Mouse (Mus musculus) MEL (cell line): ENCODE measurements around the gene 1110051M20Rik. TPM values are rescaled to one million over a fixed set of nuclear protein-coding genes. Genes with fewer than 3 reads are reported as not detected.

Experiments used
- DNase-seq: peaks from one replicate; pipeline ENCODE4 v3.0.0; 2011; ENCODE audit warnings: low read depth, low spot score
- H3K27ac ChIP-seq: 2 replicates; pipeline ENCODE4 v1.5.1; 2012; ENCODE audit warnings: low read depth, mild to moderate bottlenecking, control low read depth, low read length, moderate library complexity; ENCODE audit not compliant: control insufficient read depth
- H3K27me3 ChIP-seq, 2 experiments: fragments of 150-350 bp in 1 of 2; sonication (generic) in 1 of 2; 2 replicates each; pipeline ENCODE4 v1.6.1; 2012; ENCODE audit warnings: low read length in 2 of 2, mild to moderate bottlenecking in 2 of 2, improper control_type of control experiment in 1 of 2, moderate library complexity in 1 of 2; ENCODE audit not compliant: insufficient read depth in 2 of 2, control insufficient read depth in 1 of 2
- H3K36me3 ChIP-seq, 2 experiments: 2 replicates each; pipeline ENCODE4 v1.6.1; 2012 to 2014; ENCODE audit warnings: low read length in 2 of 2, improper control_type of control experiment in 1 of 2, inconsistent platforms in 1 of 2, mild to moderate bottlenecking in 1 of 2; ENCODE audit not compliant: insufficient read depth in 2 of 2, control insufficient read depth in 1 of 2
- H3K4me1 ChIP-seq, 2 experiments: fragments of 150-350 bp in 1 of 2; sonication (generic) in 1 of 2; 2 replicates each; pipeline ENCODE4 v1.6.1; 2012; ENCODE audit warnings: low read length in 2 of 2, improper control_type of control experiment in 1 of 2, mild to moderate bottlenecking in 1 of 2; ENCODE audit not compliant: insufficient read depth in 2 of 2, control insufficient read depth in 1 of 2
- H3K4me3 ChIP-seq, 2 experiments: fragments of 150-350 bp in 1 of 2; sonication (generic) in 1 of 2; 2 replicates each; pipeline ENCODE4 v1.5.1; 2012; ENCODE audit warnings: low read depth in 2 of 2, low read length in 2 of 2, mild to moderate bottlenecking in 2 of 2, moderate library complexity in 2 of 2, control low read depth in 1 of 2, improper control_type of control experiment in 1 of 2; ENCODE audit not compliant: control insufficient read depth in 1 of 2, insufficient read depth in 1 of 2
- H3K79me2 ChIP-seq: 2 replicates; pipeline ENCODE4 v1.6.1; 2012; ENCODE audit warnings: mild to moderate bottlenecking, low read length, moderate library complexity; ENCODE audit not compliant: control insufficient read depth, poor library complexity, insufficient read depth
- H3K9ac ChIP-seq: 2 replicates; pipeline ENCODE4 v1.6.1; 2012; ENCODE audit warnings: low read depth, mild to moderate bottlenecking, control low read depth, low read length, moderate library complexity; ENCODE audit not compliant: control insufficient read depth, poor library complexity, severe bottlenecking
- H3K9me3 ChIP-seq: fragments of 150-350 bp; sonication (generic); replicated peaks from 2 replicates; pipeline ENCODE4 v1.6.1; 2012; ENCODE audit warnings: mild to moderate bottlenecking, low read length, improper control_type of control experiment, moderate library complexity; ENCODE audit not compliant: insufficient read depth
- CHD1 ChIP-seq: IDR thresholded peaks from 2 replicates; pipeline ENCODE4 v1.6.1; 2012; ENCODE audit warnings: low read depth, mild to moderate bottlenecking, inconsistent platforms, low read length, improper control_type of control experiment
- CHD2 ChIP-seq: IDR thresholded peaks from 2 replicates; pipeline ENCODE4 v1.6.1; 2011; ENCODE audit warnings: low read length, improper control_type of control experiment
- CTCF ChIP-seq, 3 experiments: IDR thresholded peaks in 2 of 3; conservative IDR thresholded peaks in 1 of 3; 2 replicates each; pipeline ENCODE4 v1.5.1; 2011 to 2012; ENCODE audit warnings: low read length in 3 of 3, low read depth in 2 of 3, mild to moderate bottlenecking in 2 of 3, improper control_type of control experiment in 1 of 3, inconsistent platforms in 1 of 3, mixed read lengths in 1 of 3, moderate library complexity in 1 of 3; ENCODE audit not compliant: control insufficient read depth in 1 of 3, insufficient read depth in 1 of 3, poor library complexity in 1 of 3, severe bottlenecking in 1 of 3
- E2F4 ChIP-seq: IDR thresholded peaks from 2 replicates; pipeline ENCODE4 v1.6.1; 2011; ENCODE audit warnings: low read depth, low read length, improper control_type of control experiment, borderline replicate concordance
- ETS1 ChIP-seq: IDR thresholded peaks from 2 replicates; pipeline ENCODE4 v1.6.1; 2012; ENCODE audit warnings: low read depth, mild to moderate bottlenecking, inconsistent platforms, low read length, improper control_type of control experiment, moderate library complexity
- GATA1 ChIP-seq: IDR thresholded peaks from 2 replicates; pipeline ENCODE4 v1.6.1; 2011; ENCODE audit warnings: low read depth, low read length, improper control_type of control experiment
- HCFC1 ChIP-seq: IDR thresholded peaks from 2 replicates; pipeline ENCODE4 v1.6.1; 2012; ENCODE audit warnings: low read depth, mild to moderate bottlenecking, inconsistent platforms, low read length, improper control_type of control experiment, moderate library complexity
- JUND ChIP-seq: IDR thresholded peaks from 2 replicates; pipeline ENCODE4 v1.6.1; 2011; ENCODE audit warnings: low read depth, mild to moderate bottlenecking, improper control_type of control experiment, low read length
- MAX ChIP-seq: IDR thresholded peaks from 2 replicates; pipeline ENCODE4 v1.6.1; 2011; ENCODE audit warnings: low read length, improper control_type of control experiment
- MAZ ChIP-seq: IDR thresholded peaks from 2 replicates; pipeline ENCODE4 v1.6.1; 2012; ENCODE audit warnings: low read depth, mild to moderate bottlenecking, inconsistent platforms, low read length, improper control_type of control experiment
- MEF2A ChIP-seq: IDR thresholded peaks from 2 replicates; pipeline ENCODE4 v1.6.1; 2014; ENCODE audit warnings: low read depth, mild to moderate bottlenecking, inconsistent platforms, low read length, improper control_type of control experiment; ENCODE audit not compliant: poor library complexity, insufficient replicate concordance, severe bottlenecking; ENCODE audit errors: extremely low read depth
- NELFE ChIP-seq: IDR thresholded peaks from 2 replicates; pipeline ENCODE4 v1.6.1; 2011; ENCODE audit warnings: low read depth, low read length, improper control_type of control experiment
- NRF1 ChIP-seq: IDR thresholded peaks from 2 replicates; pipeline ENCODE4 v1.6.1; 2014; ENCODE audit warnings: low read depth, mild to moderate bottlenecking, inconsistent platforms, low read length, improper control_type of control experiment, moderate library complexity; ENCODE audit not compliant: poor library complexity, insufficient read depth, severe bottlenecking
- POLR2A ChIP-seq, 2 experiments: IDR thresholded peaks; 2 replicates each; pipeline ENCODE4 v1.6.1; 2011 to 2012; ENCODE audit warnings: low read length in 2 of 2, mild to moderate bottlenecking in 2 of 2, control low read depth in 1 of 2, improper control_type of control experiment in 1 of 2, low read depth in 1 of 2, moderate library complexity in 1 of 2; ENCODE audit not compliant: control insufficient read depth in 1 of 2, insufficient read depth in 1 of 2, poor library complexity in 1 of 2
- POLR2AphosphoS2 ChIP-seq: IDR thresholded peaks from 2 replicates; pipeline ENCODE4 v1.6.1; 2011; ENCODE audit warnings: low read length, improper control_type of control experiment
- RCOR1 ChIP-seq: IDR thresholded peaks from 2 replicates; pipeline ENCODE4 v1.6.1; 2012; ENCODE audit warnings: low read depth, mild to moderate bottlenecking, inconsistent platforms, low read length, improper control_type of control experiment
- SIN3A ChIP-seq: IDR thresholded peaks from 2 replicates; pipeline ENCODE4 v1.6.1; 2012; ENCODE audit warnings: low read length, improper control_type of control experiment, inconsistent platforms
- TAL1 ChIP-seq: IDR thresholded peaks from 2 replicates; pipeline ENCODE4 v1.6.1; 2012; ENCODE audit warnings: mild to moderate bottlenecking, inconsistent platforms, low read length, moderate library complexity, mixed read lengths
- TCF12 ChIP-seq: IDR thresholded peaks from 2 replicates; pipeline ENCODE4 v1.6.1; 2014; ENCODE audit warnings: low read depth, mild to moderate bottlenecking, inconsistent platforms, low read length, improper control_type of control experiment, moderate library complexity
- UBTF ChIP-seq: IDR thresholded peaks from 2 replicates; pipeline ENCODE4 v1.6.1; 2012; ENCODE audit warnings: low read depth, mild to moderate bottlenecking, inconsistent platforms, low read length, improper control_type of control experiment, moderate library complexity, borderline replicate concordance; ENCODE audit not compliant: insufficient read depth
- USF1 ChIP-seq: IDR thresholded peaks from 2 replicates; pipeline ENCODE4 v1.6.1; 2014; ENCODE audit warnings: low read depth, mild to moderate bottlenecking, inconsistent platforms, low read length, improper control_type of control experiment, moderate library complexity
- ZC3H11A ChIP-seq: IDR thresholded peaks from 2 replicates; pipeline ENCODE4 v1.6.1; 2012; ENCODE audit warnings: low read depth, mild to moderate bottlenecking, inconsistent platforms, low read length, improper control_type of control experiment
- ZKSCAN1 ChIP-seq: IDR thresholded peaks from 2 replicates; pipeline ENCODE4 v1.6.1; 2012; ENCODE audit warnings: low read depth, mild to moderate bottlenecking, inconsistent platforms, low read length, improper control_type of control experiment, moderate library complexity
- ZNF384 ChIP-seq: IDR thresholded peaks from 2 replicates; pipeline ENCODE4 v1.6.1; 2012; ENCODE audit warnings: low read depth, mild to moderate bottlenecking, inconsistent platforms, low read length, improper control_type of control experiment
- polyA plus RNA-seq, 2 experiments: library from polyadenylated mRNA; stranded (reverse) in 1 of 2; unstranded in 1 of 2; fragments of >175 nt in 1 of 2; fragments of >200 nt in 1 of 2; gene quantifications; 2 replicates each; pipeline versions ENCODE4 v1.2.1 to v1.2.4; 2012; ENCODE audit warnings: low replicate concordance in 2 of 2, low read depth in 1 of 2; ENCODE audit not compliant: insufficient read length in 2 of 2, insufficient read depth in 1 of 2, missing spikeins in 1 of 2
- total RNA-seq: library from RNA; depleted of rRNA; stranded (reverse); fragments of 300-350 nt; gene quantifications from 2 replicates; pipeline ENCODE4 v1.2.3, GENCODE M21; 2012

The 1110051M20Rik gene
- total and polyA plus RNA-seq, 3 experiments, result 23.0 to 23.3 TPM; not detected in 1

DNA sequence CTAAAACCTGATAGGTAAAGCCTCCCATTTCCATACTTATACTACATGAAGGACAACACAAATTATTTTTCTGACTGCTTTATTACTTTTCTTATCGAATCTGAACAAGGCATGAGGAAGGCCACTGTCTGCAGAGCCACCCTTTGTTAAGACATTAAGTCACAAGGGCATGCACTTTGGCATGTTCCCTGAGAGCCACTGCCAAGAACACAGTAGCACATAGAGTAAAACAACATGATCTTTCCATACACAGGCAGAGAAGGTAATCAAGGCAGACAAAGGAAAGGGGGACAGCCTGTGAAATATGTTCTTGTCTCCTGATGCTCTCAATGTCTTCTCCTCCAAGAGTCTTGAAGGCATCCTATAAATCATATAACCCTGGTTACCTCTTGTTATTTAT is 30.7 kb downstream of the 1110051M20Rik start:
- no peak overlapping the region for H3K27ac ChIP-seq
- no peaks in the 10 kb centered on the region for H3K9me3 ChIP-seq
- TF ChIP-seq TAL1 (no peak), MAX (no peak), ZNF384 (no peak), HCFC1 (no peak), ETS1 (no peak), RCOR1 (no peak), USF1 (no peak), POLR2AphosphoS2 (no peak), UBTF (no peak), NELFE (no peak), MAZ (no peak), TCF12 (no peak), GATA1 (no peak), CHD1 (no peak), E2F4 (no peak), JUND (no peak), POLR2A (IDR thresholded peaks at IDR 0.05; ENCODE audit: control insufficient read depth in 1 of 2, insufficient read depth in 1 of 2, low read depth in 1 of 2, low read length in 2 of 2, poor library complexity in 1 of 2) (no peak), ZKSCAN1 (no peak), SIN3A (no peak), NRF1 (no peak)
- no peaks in the 10 kb centered on the region for H3K79me2 ChIP-seq
- H3K36me3 ChIP-seq, result no peaks in the 10 kb centered on the region
- no peaks in the 10 kb centered on the region for H3K27me3 ChIP-seq
- no peak overlapping the region for H3K4me3 ChIP-seq
- no peak for DNase-seq
- H3K4me1 ChIP-seq, result no peaks in the 10 kb centered on the region
- H3K9ac ChIP-seq, result no peak overlapping the region

- Histone ChIP-seq H3K27me3 (no peaks in the 10 kb centered on the region), H3K9ac (no peak overlapping the region), H3K9me3 (no peaks in the 10 kb centered on the region), H3K27ac (no peak overlapping the region), H3K4me1 (no peaks in the 10 kb centered on the region), H3K4me3 (no peak overlapping the region), H3K36me3 (no peaks in the 10 kb centered on the region), H3K79me2 (no peaks in the 10 kb centered on the region)
- TF ChIP-seq ETS1 (no peak), SIN3A (no peak), MEF2A (no peak), MAZ (no peak), CHD2 (no peak), ZC3H11A (no peak), CTCF (IDR thresholded peaks at IDR 0.05 in 2 of 3, conservative IDR thresholded peaks at IDR 0.05 in 1 of 3; ENCODE audit: control insufficient read depth in 1 of 3, insufficient read depth in 1 of 3, low read depth in 2 of 3, low read length in 3 of 3, poor library complexity in 1 of 3, severe bottlenecking in 1 of 3) (no peak), E2F4 (no peak), JUND (no peak), ZKSCAN1 (no peak)
- DNase-seq, result peak; percentile 13
Measured at GRCm38 (mm10) chr2:91412361-91412760, 32.1 kb downstream of the 1110051M20Rik start.
